ENCODE assay signal across 8 mouse cellular contexts in the genomic region with DNA sequence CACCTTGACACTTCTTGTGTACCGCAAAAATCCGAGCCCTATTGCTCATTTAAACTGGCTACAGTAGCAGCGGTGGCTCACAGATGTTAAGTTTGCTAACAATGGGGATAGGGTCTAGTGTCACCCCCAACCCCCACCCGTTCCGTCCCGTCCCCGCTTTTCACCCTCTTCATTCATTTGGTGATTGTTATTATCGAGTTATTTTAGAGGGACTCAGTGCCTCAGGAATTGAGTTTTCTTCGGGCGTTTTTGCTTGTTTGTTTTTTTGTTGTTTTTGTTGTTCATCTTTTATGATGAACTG. TPM values are rescaled to one million over a fixed set of nuclear protein-coding genes. Genes with fewer than 3 reads are reported as not detected.
DNase-seq lines count a peak whose midpoint lies in the region; ATAC-seq and TF ChIP-seq lines count a peak whose summit lies in the region.

No protein-coding gene starts in this region.

- WGBS in hindbrain, embryonic 13.5 days = 0% methylated on average over 10 of the region's 10 CpGs
- WGBS in midbrain, embryonic 15.5 days = under 1% methylated on average over 10 of the region's 10 CpGs

- H3K4me3 ChIP-seq in layer of hippocampus, adult 2 months = peak overlapping the region; percentile 77
- H3K4me3 ChIP-seq in cortical plate, adult 2 months (ENCODE audit: insufficient read depth, low read length) = peak overlapping the region; percentile 73
- peak overlapping the region; percentile 79 for H3K4me3 ChIP-seq in hindbrain, embryonic 13.5 days
- peak overlapping the region; percentile 78 for H3K4me3 ChIP-seq in midbrain, embryonic 15.5 days

- no peak for TF ChIP-seq POLR2A in cortical plate, adult 2 months (IDR thresholded peaks at IDR 0.05; ENCODE audit: extremely low read depth, insufficient read depth, low read length)

- peak overlapping the region; percentile 95 for H3K27ac ChIP-seq in layer of hippocampus, adult 2 months
- 0 out of 2 replicates have a peak overlapping the region, but pooled peaks have one; percentile 14 for H3K27ac ChIP-seq in cortical plate, adult 2 months (ENCODE audit: insufficient read depth, low read length)
- H3K27ac ChIP-seq in hindbrain, embryonic 13.5 days = peak overlapping the region; percentile 96
- H3K27ac ChIP-seq in midbrain, embryonic 15.5 days = peak overlapping the region; percentile 90

- peak; percentile 57 for ATAC-seq in hindbrain, embryonic 13.5 days (ENCODE audit: low FRiP score)
- peak; percentile 61; the same call in 1 of the 2 replicates for ATAC-seq in midbrain, embryonic 15.5 days (replicated peaks)

- H3K9me3 ChIP-seq in hindbrain, embryonic 13.5 days = no peaks in the 10 kb centered on the region
- H3K9me3 ChIP-seq in midbrain, embryonic 15.5 days = no peaks in the 10 kb centered on the region

- no peak for DNase-seq in layer of hippocampus, adult 2 months (ENCODE audit: low spot score in 2 of 2)
- no peak for DNase-seq in layer of hippocampus, postnatal 36 days
- DNase-seq in ovary, postnatal 36 days (ENCODE audit: low spot score) = no peak
- no peak for DNase-seq in cerebellum, adult 11-12 months
- DNase-seq in retina, postnatal 1 day = no peak

- peak overlapping the region; percentile 58 for H3K4me2 ChIP-seq in hindbrain, embryonic 13.5 days
- peak overlapping the region; percentile 58 for H3K4me2 ChIP-seq in midbrain, embryonic 15.5 days

- TF ChIP-seq CTCF in layer of hippocampus, adult 2 months (conservative IDR thresholded peaks at IDR 0.05) = no peak
- TF ChIP-seq CTCF in cortical plate, adult 2 months (IDR thresholded peaks at IDR 0.05; ENCODE audit: extremely low read depth, insufficient read depth, low read length) = no peak

- H3K4me1 ChIP-seq in cortical plate, adult 2 months (ENCODE audit: control insufficient read depth, insufficient read depth, low read length) = no peaks in the 10 kb centered on the region; the same call in 1 of the 2 replicates
- peaks cover 27% of the 10 kb centered on the region for H3K4me1 ChIP-seq in hindbrain, embryonic 13.5 days (replicated peaks)
- peaks cover 25% of the 10 kb centered on the region for H3K4me1 ChIP-seq in midbrain, embryonic 15.5 days

- peak overlapping the region; percentile 91 for H3K9ac ChIP-seq in hindbrain, embryonic 13.5 days
- peak overlapping the region; percentile 80 for H3K9ac ChIP-seq in midbrain, embryonic 15.5 days

- peaks cover 18% of the 10 kb centered on the region for H3K36me3 ChIP-seq in hindbrain, embryonic 13.5 days
- peaks cover 6% of the 10 kb centered on the region; the same call in 1 of the 2 replicates for H3K36me3 ChIP-seq in midbrain, embryonic 15.5 days (replicated peaks)

- no peaks in the 10 kb centered on the region for H3K27me3 ChIP-seq in hindbrain, embryonic 13.5 days
- no peaks in the 10 kb centered on the region for H3K27me3 ChIP-seq in midbrain, embryonic 15.5 days (replicated peaks)

RNA-seq across cellular contexts. Expression of gene G2e3, which starts 0.8 kb away (rescaled TPM):
- 10 to 100 TPM; 12.4 to 14.7 TPM for total RNA-seq in layer of hippocampus, adult 2 months (2021)
- 10 to 100 TPM; 11.4 to 12.1 TPM for total RNA-seq in layer of hippocampus, postnatal 36 days (2021)
- 7.2 and 7.5 TPM in 2 replicates for polyA plus RNA-seq in cortical plate, adult 2 months (2012; rRNA removed)
- polyA plus RNA-seq in hindbrain, embryonic 13.5 days (2015; fragmentation: Nextera tagmentation; extraction: Ambion mirVana) = 19.2 and 22.8 TPM in 2 replicates
- polyA plus RNA-seq in midbrain, embryonic 15.5 days (2015; fragmentation: Nextera tagmentation; extraction: Ambion mirVana) = 16.8 and 17.8 TPM in 2 replicates

RNA-seq across cellular contexts. Expression of gene Scfd1, which starts 28.7 kb away (rescaled TPM):
- 10 to 100 TPM; 39.0 to 42.0 TPM for total RNA-seq in layer of hippocampus, adult 2 months (2021)
- 10 to 100 TPM; 40.2 to 40.7 TPM for total RNA-seq in layer of hippocampus, postnatal 36 days (2021)
- polyA plus RNA-seq in cortical plate, adult 2 months (2012; rRNA removed) = 24.8 and 25.8 TPM in 2 replicates
- polyA plus RNA-seq in hindbrain, embryonic 13.5 days (2015; fragmentation: Nextera tagmentation; extraction: Ambion mirVana) = 72.6 and 74.9 TPM in 2 replicates
- polyA plus RNA-seq in midbrain, embryonic 15.5 days (2015; fragmentation: Nextera tagmentation; extraction: Ambion mirVana) = 64.4 and 64.7 TPM in 2 replicates

Comparison
In these comparisons a context has a peak if more than half of its experiments do, and no peak if none do; other contexts are left out.
1. H3K27ac ChIP-seq: peak in every context shown above with its lines; median percentile 96 in hindbrain, embryonic 13.5 days; 95 in layer of hippocampus, adult 2 months; 90 in midbrain, embryonic 15.5 days; 14 in cortical plate, adult 2 months.